Mouse (Mus musculus) left cerebral cortex, adult 11 months (tissue): ENCODE measurements around the gene Ptpro.
"Not testable (repeated sequence)": the region's sequence is repeated elsewhere in the genome, so short reads cannot be mapped to it uniquely, and the experiment has no call there.

Experiments
- DNase-seq: peaks from one replicate; pipeline ENCODE4 v3.0.0; 2022; ENCODE audit warnings: low spot score

Gene Ptpro

GRCm38 (mm10) chr6:137386935-137387334 is 134.8 kb downstream of the Ptpro start:
- no peak for DNase-seq

GRCm38 (mm10) chr6:137395075-137395474 is 143.0 kb downstream of the Ptpro start:
- no peak for DNase-seq

GRCm38 (mm10) chr6:137396106-137396793 is 144.1 kb downstream of the Ptpro start:
- DNase-seq: no peak

- DNase-seq: no peak
Measured at GRCm38 (mm10) chr6:137397358-137397757, 145.2 kb downstream of the Ptpro start.

- no peak for DNase-seq
Measured at GRCm38 (mm10) chr6:137404196-137404595, 152.1 kb downstream of the Ptpro start.

GRCm38 (mm10) chr6:137405690-137406089 is 153.6 kb downstream of the Ptpro start:
- DNase-seq: no peak

- peak; percentile 16 for DNase-seq
Measured at GRCm38 (mm10) chr6:137410510-137410909, 158.4 kb downstream of the Ptpro start.

GRCm38 (mm10) chr6:137411901-137412378 is 159.8 kb downstream of the Ptpro start:
- DNase-seq: no peak

- DNase-seq: no peak
Measured at GRCm38 (mm10) chr6:137413045-137413444, 160.9 kb downstream of the Ptpro start.

DNA sequence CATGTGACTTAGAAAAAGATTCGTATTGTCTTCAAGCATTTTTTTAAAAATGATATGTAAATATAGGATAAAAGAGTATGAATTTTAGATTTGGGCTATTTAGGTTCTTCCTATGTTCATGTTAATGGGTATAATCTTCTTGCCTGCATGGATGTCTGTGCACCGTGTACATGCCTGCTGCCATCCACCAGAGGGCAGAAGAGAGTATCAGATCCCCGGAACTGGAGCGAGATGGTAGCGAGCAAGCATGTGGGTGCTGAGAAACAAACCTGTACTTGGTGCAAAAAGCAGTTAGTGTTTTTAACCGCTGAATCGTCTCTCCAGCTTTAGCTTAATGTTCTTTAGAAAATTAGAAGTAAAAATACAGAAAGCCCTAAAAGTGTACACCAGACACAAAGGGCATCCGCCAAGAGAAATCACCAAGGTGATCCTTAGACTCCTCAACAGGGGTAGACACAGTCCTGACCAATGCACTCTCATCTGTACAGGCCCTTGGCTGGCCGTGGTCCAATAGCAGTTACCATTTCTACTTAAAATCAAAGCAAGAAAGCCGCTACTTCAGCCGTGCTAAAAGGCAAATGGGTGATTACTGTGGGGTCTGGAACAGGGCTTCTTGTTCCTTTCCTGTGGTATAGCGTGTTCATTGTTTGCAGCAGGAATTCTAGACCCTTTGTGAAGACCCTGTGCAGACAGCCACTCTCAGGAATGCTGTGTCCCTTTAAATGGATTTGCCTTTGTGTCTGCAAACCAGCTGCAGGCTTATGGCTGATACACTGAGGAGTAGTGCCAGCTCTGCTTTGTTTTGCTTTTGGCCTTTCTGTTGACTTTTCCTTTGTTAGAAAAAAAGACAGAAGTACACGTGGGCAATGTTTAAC is 162.6 kb downstream of the Ptpro start:
- no peak for DNase-seq

GRCm38 (mm10) chr6:137422777-137423176 is 170.7 kb downstream of the Ptpro start:
- no peak for DNase-seq

DNA sequence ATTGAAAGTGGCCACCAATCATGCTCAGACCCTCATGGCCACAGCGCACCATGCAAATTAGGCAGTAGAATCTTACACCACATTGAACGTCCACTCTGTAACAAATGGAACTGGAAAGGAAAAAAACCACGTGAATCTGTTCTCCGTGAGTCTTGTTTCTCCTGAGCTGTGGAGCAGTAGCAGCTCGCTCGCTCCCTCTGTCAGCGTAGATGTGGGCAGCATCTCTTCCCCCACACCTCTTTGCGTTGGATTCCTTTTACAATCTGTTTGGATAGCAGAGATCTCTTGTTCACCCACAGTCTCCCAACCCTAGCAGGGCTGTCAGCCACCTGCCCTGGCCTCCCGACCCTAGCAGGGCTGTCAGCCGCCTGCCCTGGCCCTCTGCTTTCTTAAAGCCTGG is 171.7 kb downstream of the Ptpro start:
- no peak for DNase-seq

GRCm38 (mm10) chr6:137425500-137426432 is 173.6 kb downstream of the Ptpro start:
- DNase-seq: no peak

GRCm38 (mm10) chr6:137433521-137434137 is 181.5 kb downstream of the Ptpro start:
- no peak for DNase-seq

DNA sequence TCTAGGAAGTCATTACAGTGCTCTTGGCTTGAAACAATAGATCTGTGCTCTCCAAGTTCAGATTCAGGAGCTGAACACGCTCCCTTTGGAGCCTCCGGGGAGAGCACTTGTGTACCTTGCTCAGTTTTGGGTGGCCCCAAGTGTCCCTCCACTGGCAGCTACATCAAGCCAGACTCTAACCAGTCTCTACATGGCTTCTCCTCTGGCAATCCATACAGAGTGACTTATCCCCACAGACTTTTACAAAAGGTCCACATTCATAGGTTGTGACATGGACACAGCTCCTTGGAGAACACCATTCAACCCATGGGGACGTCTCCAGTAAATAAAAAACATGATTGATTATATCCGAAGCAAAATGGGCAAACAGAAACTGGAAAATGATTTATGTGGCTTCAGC is 185.4 kb downstream of the Ptpro start:
- no peak for DNase-seq

GRCm38 (mm10) chr6:137437902-137438580 is 185.9 kb downstream of the Ptpro start:
- no peak for DNase-seq

GRCm38 (mm10) chr6:137440559-137441486 is 188.7 kb downstream of the Ptpro start:
- DNase-seq: no peak

DNA sequence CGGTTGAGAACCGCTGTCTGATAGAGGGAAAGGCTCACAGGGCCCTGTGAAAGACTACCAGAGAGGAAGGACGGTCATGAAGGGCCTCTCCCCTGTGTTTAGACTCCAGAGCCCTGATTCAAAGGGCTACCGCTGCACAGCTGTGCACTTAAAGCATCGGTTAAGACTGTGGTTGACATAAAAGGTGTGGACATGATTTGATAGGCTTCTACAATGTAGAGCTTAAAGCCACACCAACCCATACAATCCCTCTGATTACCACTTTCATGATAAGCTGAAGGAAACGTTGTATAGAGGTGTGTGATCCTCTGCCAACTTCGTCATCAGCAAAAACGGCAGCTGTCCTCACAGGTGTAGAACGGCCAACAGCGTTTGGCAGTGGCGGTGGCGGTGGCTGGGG is 191.0 kb downstream of the Ptpro start:
- no peak for DNase-seq

DNA sequence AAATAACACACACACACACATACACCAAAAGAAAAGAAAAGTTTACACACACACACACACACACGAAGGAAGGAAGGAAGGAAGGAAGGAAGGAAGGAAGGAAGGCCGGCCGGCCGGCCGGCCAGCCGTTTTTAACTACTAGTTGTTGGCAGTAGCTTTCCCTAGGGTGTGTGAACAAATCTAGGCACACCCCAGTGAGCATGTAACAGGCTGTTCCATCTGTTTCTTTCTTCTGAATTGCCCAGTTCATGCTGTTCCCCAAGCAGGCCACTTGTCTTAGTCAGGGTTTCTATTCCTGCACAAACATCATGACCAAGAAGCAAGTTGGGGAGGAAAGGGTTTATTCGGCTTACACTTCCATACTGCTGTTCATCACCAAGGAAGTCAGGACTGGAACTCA is 194.0 kb downstream of the Ptpro start:
- DNase-seq: not testable (repeated sequence)

GRCm38 (mm10) chr6:137455537-137456041 is 203.5 kb downstream of the Ptpro start:
- DNase-seq: peak; percentile 45
